Mouse (Mus musculus) bone marrow, adult 2 months (tissue): ENCODE measurements around the gene Pim1. TPM values are rescaled to one million over a fixed set of nuclear protein-coding genes. Genes with fewer than 3 reads are reported as not detected.

Source experiments
- H3K27ac ChIP-seq: fragments of 200-500 bp; 2 replicates; pipeline ENCODE4 v1.5.1; 2012; ENCODE audit warnings: low read depth, mild to moderate bottlenecking, control low read depth, inconsistent platforms, low read length; ENCODE audit not compliant: control insufficient read depth, poor library complexity, insufficient read depth
- H3K4me1 ChIP-seq: fragments of 200-500 bp; 2 replicates; pipeline ENCODE4 v1.6.1; 2011; ENCODE audit warnings: low read length; ENCODE audit not compliant: control insufficient read depth, insufficient read depth
- H3K4me3 ChIP-seq: fragments of 200-500 bp; replicated peaks from 2 replicates; pipeline ENCODE3; 2011; ENCODE audit warnings: mild to moderate bottlenecking, low read depth, low read length, control low read depth; ENCODE audit not compliant: control insufficient read depth
- CTCF ChIP-seq: fragments of 200-500 bp; IDR thresholded peaks from 2 replicates; pipeline ENCODE4 v1.5.1; 2011; ENCODE audit warnings: low read length, control low read depth; ENCODE audit not compliant: control insufficient read depth, insufficient read depth
- POLR2A ChIP-seq: fragments of 200-500 bp; IDR thresholded peaks from 2 replicates; pipeline ENCODE4 v1.6.1; 2011; ENCODE audit warnings: low read depth, mild to moderate bottlenecking, control low read depth, low read length, borderline replicate concordance; ENCODE audit not compliant: control insufficient read depth
- WGBS: fragments of 180-500 bp; shearing (Covaris S2); methylation state at CpG from one replicate; pipeline ENCODE4 v1.1.7; 2018; 5-methylcytosine and 5-hydroxymethylcytosine counted together
- polyA plus RNA-seq: library from polyadenylated mRNA; stranded (reverse); fragments of >200 nt; gene quantifications from 2 replicates; pipeline ENCODE4 v1.2.4, GENCODE M21; 2011; ENCODE audit warnings: low replicate concordance; ENCODE audit not compliant: missing spikeins, insufficient read depth, insufficient read length

Pim1 gene
- polyA plus RNA-seq, 1 experiment = 208 TPM

DNA sequence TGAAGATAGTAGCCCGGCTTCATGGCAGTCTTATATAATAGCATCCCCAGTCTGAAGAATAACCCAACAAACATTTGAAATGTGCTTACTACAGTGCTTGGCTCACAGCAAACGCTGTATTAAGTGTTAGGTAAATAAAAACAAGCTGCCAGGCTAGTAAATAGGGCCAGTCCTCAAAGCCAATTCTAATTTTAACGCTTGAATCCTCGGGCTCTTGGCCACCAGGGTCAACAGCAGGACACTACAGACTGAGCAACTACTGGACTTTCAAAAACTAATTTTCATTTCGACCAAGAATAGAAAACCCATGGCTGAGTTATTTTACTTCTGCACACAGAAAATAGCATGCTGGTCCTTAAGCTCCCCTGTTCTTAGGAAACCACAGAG is 30.4 kb upstream of the Pim1 start:
- H3K4me1 ChIP-seq = no peaks in the 10 kb centered on the region
- no peak for TF ChIP-seq CTCF
- TF ChIP-seq POLR2A = no peak
- H3K27ac ChIP-seq = no peak overlapping the region
- 53% methylated on average over 5 of the region's 5 CpGs for WGBS
- H3K4me3 ChIP-seq = no peak overlapping the region

DNA sequence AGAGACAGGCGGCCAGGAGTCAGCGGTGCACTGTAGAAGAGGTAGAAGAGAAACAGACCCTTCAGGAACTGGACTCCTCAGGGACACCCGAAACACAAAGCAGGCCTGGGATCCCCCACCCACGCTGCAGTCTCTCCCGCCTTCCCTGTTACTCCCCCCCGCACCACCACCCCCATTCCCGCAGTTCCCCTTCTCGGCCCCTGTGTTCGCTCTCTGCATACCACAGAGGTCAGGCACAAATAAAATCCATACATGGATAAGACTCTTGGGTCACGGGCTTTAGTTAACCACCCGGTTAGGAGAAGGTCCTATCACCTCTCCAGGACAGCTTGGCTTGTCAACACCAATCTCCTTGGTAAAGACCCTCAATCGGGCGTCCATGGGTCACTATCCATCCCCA is 26.9 kb upstream of the Pim1 start:
- WGBS = 47% methylated on average over 13 of the region's 13 CpGs
- no peaks in the 10 kb centered on the region for H3K4me1 ChIP-seq
- no peak overlapping the region for H3K4me3 ChIP-seq
- no peak overlapping the region for H3K27ac ChIP-seq
- no peak for TF ChIP-seq POLR2A
- no peak for TF ChIP-seq CTCF

DNA sequence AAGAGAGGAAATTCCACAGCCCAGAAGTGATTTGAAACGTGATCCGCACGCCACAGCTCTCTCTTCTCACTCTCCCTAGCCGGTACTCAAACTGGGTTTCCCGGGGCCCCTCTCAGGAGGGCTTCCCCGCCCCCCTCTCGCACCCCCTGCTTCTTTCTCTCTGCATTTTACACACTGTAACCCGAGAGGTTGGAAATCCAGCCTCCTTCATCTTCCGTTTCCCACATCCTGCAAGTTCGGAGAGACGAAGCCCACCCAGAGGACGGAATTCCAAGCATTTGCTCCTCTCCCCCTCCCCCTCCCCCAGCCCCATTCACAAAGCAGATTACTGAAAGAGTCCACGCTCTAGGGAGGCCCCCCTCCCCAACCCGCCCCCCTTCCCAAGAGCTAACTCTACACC is 26.5 kb upstream of the Pim1 start:
- Histone ChIP-seq H3K4me3 (no peak overlapping the region), H3K4me1 (no peaks in the 10 kb centered on the region), H3K27ac (no peak overlapping the region)
- TF ChIP-seq CTCF (no peak), POLR2A (no peak)
- WGBS = 41% methylated on average over 14 of the region's 14 CpGs

DNA sequence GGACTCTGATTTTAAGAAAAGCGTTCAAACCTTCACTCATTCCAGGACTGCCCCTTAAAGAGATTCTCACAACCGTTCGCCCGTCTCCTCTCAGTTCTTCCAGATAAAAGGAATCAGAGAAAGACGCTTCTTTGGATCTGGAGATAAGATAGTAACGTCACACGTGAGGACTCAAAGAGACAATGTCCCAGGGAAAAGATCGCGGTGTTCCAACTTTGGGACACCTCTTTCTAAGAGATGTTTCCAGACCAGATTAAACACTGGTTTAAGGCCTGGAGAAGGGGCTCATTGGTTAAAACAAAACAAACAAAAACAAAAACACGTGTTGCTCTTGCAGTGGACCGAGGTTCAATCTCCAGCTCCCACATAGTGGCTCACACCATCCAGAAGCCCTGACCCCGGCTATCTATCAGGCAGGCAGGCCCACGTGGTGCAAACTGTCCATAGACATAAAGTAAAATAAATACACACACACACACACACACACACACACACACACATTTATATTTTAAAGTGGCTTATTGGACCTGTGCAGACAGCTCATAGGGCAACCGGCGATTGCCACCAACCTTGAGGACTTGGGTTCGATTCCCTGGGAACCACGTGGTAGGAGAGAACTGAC is 25.9 kb upstream of the Pim1 start:
- TF ChIP-seq POLR2A (no peak), CTCF (no peak)
- Histone ChIP-seq H3K4me3 (no peak overlapping the region), H3K27ac (no peak overlapping the region), H3K4me1 (no peaks in the 10 kb centered on the region)
- WGBS = 74% methylated on average over 17 of the region's 17 CpGs

DNA sequence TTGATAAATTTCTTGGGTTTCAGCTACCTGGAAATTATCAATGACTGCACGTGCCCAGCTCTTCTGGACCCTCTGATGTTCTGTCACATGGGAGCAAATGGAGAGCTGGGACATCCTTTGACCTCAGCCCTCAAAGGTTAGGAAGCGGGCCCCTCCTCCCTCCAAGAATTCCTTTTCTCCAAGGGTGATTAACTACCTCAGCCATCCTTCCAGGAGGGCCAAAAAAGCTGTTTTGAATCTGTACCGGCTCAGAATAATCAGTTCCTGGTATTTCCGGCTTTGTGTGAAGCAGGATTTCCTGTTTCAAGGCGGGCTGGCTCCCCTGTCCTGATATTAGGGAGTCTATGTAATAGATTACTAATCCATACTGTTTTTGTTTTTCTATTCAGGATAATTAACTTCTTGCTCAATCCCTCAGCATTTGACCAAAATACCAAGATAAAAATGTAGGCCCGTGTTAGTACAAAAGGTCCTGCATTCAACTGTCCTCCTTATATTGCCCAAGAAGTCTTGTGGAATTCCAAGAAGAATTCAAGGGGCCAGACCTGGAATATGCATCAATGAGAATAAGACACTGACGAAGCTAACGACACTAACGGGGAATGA is 25.0 kb upstream of the Pim1 start:
- Histone ChIP-seq H3K27ac (no peak overlapping the region), H3K4me3 (no peak overlapping the region), H3K4me1 (no peaks in the 10 kb centered on the region)
- TF ChIP-seq POLR2A = no peak
- no peak for TF ChIP-seq CTCF
- WGBS = 62% methylated on average over 9 of the region's 9 CpGs

DNA sequence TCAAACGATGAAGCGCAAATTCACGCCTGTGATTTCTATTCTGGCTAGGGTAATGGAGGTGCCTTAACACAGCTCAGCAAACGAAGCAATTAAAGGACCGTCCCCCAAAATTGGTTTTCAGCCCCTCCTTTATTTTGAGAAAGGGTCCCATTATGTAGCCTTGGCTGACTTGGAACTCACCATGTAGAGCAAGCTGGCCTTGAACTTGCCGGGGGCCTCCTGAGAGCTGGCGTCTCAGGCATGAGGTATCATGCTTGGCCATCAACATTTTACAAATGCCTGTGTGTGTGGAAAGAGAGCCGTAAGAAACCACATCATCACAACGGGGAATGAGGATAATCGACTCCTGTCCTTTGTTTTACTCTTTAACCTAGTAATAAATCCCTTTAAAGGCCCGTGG is 23.5 kb upstream of the Pim1 start:
- no peaks in the 10 kb centered on the region for H3K4me1 ChIP-seq
- H3K4me3 ChIP-seq = no peak overlapping the region
- no peak overlapping the region for H3K27ac ChIP-seq
- no peak for TF ChIP-seq POLR2A
- 65% methylated on average over 11 of the region's 11 CpGs for WGBS

DNA sequence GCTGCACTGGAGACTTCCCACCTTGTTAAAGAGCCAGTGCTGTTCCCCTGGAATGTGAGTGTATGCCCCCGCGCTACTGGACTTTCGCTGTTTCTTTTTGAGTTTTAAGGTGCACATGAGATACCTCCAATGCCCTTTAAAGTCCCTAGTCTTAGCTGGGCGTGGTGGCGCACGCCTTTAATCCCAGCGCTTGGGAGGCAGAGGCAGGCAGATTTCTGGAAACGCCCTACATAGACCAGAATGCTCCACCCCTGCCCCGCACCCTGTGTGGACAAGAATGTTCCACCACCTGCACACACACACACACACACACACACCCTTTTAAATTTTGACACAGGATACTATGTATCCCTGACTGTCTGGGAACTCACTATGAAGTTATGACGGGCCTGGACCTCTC is 17.1 kb upstream of the Pim1 start:
- H3K4me1 ChIP-seq = no peaks in the 10 kb centered on the region
- 90% methylated on average over 10 of the region's 10 CpGs for WGBS
- TF ChIP-seq POLR2A = no peak
- TF ChIP-seq CTCF = no peak
- no peak overlapping the region for H3K27ac ChIP-seq
- no peak overlapping the region for H3K4me3 ChIP-seq

DNA sequence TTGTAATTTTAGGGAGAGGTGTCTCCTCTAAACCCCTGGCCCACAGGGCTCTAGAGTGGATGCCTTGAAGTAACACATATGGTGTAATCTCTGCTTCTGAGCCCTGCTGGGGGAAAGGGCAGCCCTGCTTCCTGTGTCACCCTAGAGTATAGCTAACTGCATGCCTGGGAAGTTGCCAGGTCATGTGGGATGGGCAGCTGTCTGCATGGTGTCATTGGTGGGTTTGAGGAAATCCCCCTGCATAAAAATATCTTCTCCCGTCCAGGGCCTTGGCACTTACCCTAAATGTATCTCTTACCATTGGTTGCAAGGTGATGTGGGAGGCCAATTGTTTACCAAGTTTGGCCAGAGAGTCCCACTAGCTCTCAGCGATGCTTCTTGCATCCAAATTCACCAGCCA is 16.5 kb upstream of the Pim1 start:
- TF ChIP-seq POLR2A = no peak
- no peak for TF ChIP-seq CTCF
- WGBS = 67% methylated on average over 2 of the region's 2 CpGs
- H3K27ac ChIP-seq = no peak overlapping the region
- no peak overlapping the region for H3K4me3 ChIP-seq
- no peaks in the 10 kb centered on the region for H3K4me1 ChIP-seq

DNA sequence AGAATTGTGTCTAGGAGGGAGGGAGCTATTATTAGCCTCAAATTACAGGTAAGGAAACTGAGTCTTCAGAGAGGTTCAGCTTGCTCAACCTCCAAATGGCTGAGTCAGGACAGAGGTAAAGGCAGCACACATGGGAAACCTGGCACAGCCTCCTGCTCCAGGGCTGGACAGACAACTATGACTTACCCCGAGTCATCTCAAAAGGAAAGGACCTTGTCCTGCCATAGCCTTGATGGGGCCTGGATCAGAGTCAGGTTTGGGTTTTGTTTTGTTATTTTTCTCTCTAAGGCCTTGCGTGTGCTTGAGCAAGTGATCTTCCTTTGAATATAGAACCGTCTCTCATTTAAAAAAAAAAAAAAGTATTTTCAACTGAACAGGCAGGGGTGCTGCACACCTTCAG is 15.4 kb upstream of the Pim1 start:
- Histone ChIP-seq H3K4me3 (no peak overlapping the region), H3K4me1 (no peaks in the 10 kb centered on the region), H3K27ac (no peak overlapping the region)
- no peak for TF ChIP-seq CTCF
- TF ChIP-seq POLR2A = no peak
- WGBS = 81% methylated on average over 3 of the region's 3 CpGs
